Mouse (Mus musculus): ENCODE results near the gene Phgdh.

GRCm38 (mm10) chr3:98368283-98368682 is 28.5 kb upstream of the Phgdh start:
- TF ChIP-seq CTCF (IDR thresholded peaks at IDR 0.05; ENCODE audit: low read depth) (no peak), EP300 (IDR thresholded peaks at IDR 0.05; ENCODE audit: low read depth) (no peak)
